Mouse (Mus musculus) liver, postnatal 0 days (tissue): ENCODE results near the gene Slc16a1. TPM values are rescaled to one million over a fixed set of nuclear protein-coding genes. Genes with fewer than 3 reads are reported as not detected.
A peak's percentile ranks its signal among the peaks of the same experiment; 100 is the strongest.
"Not testable (repeated sequence)": the region's sequence is repeated elsewhere in the genome, so short reads cannot be mapped to it uniquely, and the experiment has no call there.

ENCODE experiments used
- ATAC-seq: fragments of 200-750 bp; cut with Nextera tagmentation; 2 replicates; pipeline ENCODE4 v1.8.0; 2017; ENCODE audit warnings: mild to moderate bottlenecking, moderate library complexity
- DNase-seq: peaks from one replicate; pipeline ENCODE4 v3.0.0-alpha.2; 2016
- H3K27ac ChIP-seq: fragments of 300-500 bp; sonication (generic); 2 replicates; pipeline ENCODE4 v1.5.1; 2014; ENCODE audit warnings: antibody characterized with exemption, moderate library complexity, mild to moderate bottlenecking, low read depth
- H3K27me3 ChIP-seq: fragments of 300-500 bp; sonication (generic); 2 replicates; pipeline ENCODE4 v1.6.1; 2014; ENCODE audit warnings: low read length, control low read depth, mixed read lengths; ENCODE audit not compliant: insufficient read depth
- H3K36me3 ChIP-seq: fragments of 300-500 bp; sonication (generic); replicated peaks from 2 replicates; pipeline ENCODE4 v1.6.1; 2014; ENCODE audit warnings: mild to moderate bottlenecking, control low read depth, low read length, moderate library complexity, mixed read lengths; ENCODE audit not compliant: insufficient read depth
- H3K4me1 ChIP-seq: fragments of 300-500 bp; sonication (generic); 2 replicates; pipeline ENCODE4 v1.6.1; 2014; ENCODE audit warnings: antibody characterized with exemption, mild to moderate bottlenecking, control low read depth; ENCODE audit not compliant: insufficient read depth
- H3K4me2 ChIP-seq: fragments of 300-500 bp; sonication (generic); 2 replicates; pipeline ENCODE4 v1.6.1; 2014; ENCODE audit warnings: low read depth, mild to moderate bottlenecking, low read length, moderate library complexity, mixed read lengths
- H3K4me3 ChIP-seq: fragments of 300-500 bp; sonication (generic); 2 replicates; pipeline ENCODE4 v1.5.1; 2014; ENCODE audit warnings: low read depth, low read length
- H3K9ac ChIP-seq: fragments of 300-500 bp; sonication (generic); replicated peaks from 2 replicates; pipeline ENCODE4 v1.6.1; 2014; ENCODE audit warnings: mild to moderate bottlenecking, moderate library complexity
- H3K9me3 ChIP-seq: fragments of 300-500 bp; sonication (generic); 2 replicates; pipeline ENCODE4 v1.6.1; 2016; ENCODE audit warnings: mild to moderate bottlenecking, control low read depth, low read length, mixed read lengths
- CTCF ChIP-seq: sonication (generic); IDR thresholded peaks from 2 replicates; pipeline ENCODE4 v1.5.1; 2016; ENCODE audit warnings: antibody characterized with exemption, low read depth
- EP300 ChIP-seq: IDR thresholded peaks from 2 replicates; pipeline ENCODE4 v1.6.1; 2016; ENCODE audit warnings: antibody characterized with exemption, low read depth, mild to moderate bottlenecking
- WGBS: fragments of 180-500 bp; shearing (Covaris S2); extraction: QIAGEN DNeasy Blood & Tissue Kit; methylation state at CpG from one replicate; pipeline ENCODE4 v1.1.7; 2014; ENCODE audit not compliant: insufficient replicate concordance; 5-methylcytosine and 5-hydroxymethylcytosine counted together
- polyA plus RNA-seq: library from polyadenylated mRNA; unstranded; fragments of >200 nt; fragmentation: Nextera tagmentation; extraction: Ambion mirVana; gene quantifications from 2 replicates; pipeline ENCODE4 v1.2.1, GENCODE M21; 2015

Slc16a1 gene
- polyA plus RNA-seq, 1 experiment from 2014 or later: 69.6 TPM

DNA sequence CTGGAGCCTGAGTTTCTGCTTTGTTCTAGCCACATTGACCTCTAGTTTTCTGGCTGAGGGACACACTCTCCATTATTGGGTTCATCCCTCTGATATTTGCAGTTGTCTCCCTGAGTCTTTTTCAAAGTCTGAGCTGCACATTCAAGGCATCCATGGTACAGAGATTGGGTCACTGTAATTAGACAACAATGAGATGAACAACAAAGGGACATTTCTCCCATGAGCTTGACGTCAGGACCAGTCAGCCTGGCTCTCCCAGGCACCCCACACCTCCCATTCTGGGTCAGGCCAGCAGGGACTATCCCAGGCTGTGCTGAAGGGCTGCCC is 31.4 kb downstream of the Slc16a1 start:
- no peaks in the 10 kb centered on the region for H3K27me3 ChIP-seq
- H3K4me3 ChIP-seq: no peak overlapping the region
- DNase-seq (no peak), ATAC-seq (no peak)
- H3K27ac ChIP-seq: peak overlapping the region; percentile 80
- no peaks in the 10 kb centered on the region for H3K36me3 ChIP-seq
- 63% methylated on average over 1 of the region's 1 CpGs for WGBS
- H3K4me1 ChIP-seq: peaks cover 57% of the 10 kb centered on the region
- H3K4me2 ChIP-seq: peak overlapping the region; percentile 47
- 0 out of 2 replicates have a peak overlapping the region, but pooled peaks have one; percentile 11 for H3K9ac ChIP-seq
- H3K9me3 ChIP-seq: no peaks in the 10 kb centered on the region
- TF ChIP-seq EP300 (no peak), CTCF (no peak)

DNA sequence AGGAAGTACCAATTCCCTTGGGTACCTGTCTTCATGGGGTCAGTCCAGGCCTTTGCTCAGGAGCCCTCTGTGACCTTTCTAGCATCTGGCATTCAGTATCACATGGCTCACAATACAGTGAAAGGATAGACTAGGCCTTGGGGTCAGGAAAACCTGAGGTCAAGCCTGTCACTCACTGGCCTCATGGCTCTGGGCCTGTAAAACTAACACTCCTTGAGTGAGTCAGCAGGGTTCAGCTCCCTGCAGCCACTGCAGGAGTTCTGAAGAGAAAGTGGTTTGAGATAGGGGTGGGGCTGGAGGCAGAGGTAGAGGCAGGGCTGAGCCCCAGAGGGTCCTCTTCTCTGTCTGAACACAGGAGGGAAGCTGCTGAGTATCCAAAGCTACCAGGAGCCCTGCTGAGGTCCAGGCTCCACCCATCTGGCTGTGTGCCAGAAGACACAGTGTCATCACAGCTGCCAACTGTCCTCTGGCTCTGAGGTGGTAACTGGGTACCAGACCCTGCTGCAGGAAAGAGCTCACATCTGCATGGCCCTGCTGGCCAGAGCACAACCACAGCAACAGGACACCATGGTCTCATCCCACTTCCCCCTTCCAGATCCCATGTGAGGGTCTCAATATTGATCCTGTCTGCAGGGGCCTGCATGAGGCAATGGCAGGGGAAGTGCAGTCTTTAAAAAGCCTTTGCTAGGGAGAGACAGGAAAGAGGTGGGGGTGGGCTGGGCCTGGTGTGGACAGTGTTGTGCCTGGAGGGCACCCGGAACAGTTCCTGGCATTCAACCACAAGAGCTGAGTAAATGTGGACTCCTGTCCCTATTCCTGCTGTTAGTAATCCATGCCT is 31.9 kb downstream of the Slc16a1 start:
- H3K9ac ChIP-seq: peak overlapping the region; percentile 11; the same call in 1 of the 2 replicates
- ATAC-seq (peak; percentile 57), DNase-seq (peak; percentile 36)
- 0% methylated on average over 1 of the region's 1 CpGs for WGBS
- H3K27me3 ChIP-seq, H3K36me3 ChIP-seq, H3K9me3 ChIP-seq, H3K4me3 ChIP-seq: not testable (repeated sequence)
- H3K4me1 ChIP-seq: peaks cover 62% of the 10 kb centered on the region
- peak overlapping the region; percentile 98 for H3K27ac ChIP-seq
- H3K4me2 ChIP-seq: peak overlapping the region; percentile 47

DNA sequence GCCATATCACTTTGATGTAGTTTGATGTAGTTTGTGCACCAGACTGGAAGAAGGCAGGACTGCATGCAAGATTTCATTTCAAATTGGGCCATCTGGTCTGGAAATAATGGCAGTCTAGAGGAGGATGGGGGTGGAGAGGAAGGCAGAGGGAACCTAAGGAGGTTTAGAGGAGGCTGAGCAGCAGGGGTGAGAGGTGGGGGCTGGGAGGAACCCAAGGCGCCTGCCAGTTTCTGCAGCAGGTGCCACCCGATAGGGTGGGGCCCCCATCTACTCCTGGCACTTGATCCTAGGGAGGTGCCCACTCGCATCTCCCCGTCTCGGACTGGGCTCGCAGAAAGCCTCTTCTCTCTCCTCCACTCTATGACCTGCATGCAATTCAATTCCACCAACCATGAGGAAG is 33.1 kb downstream of the Slc16a1 start:
- H3K4me1 ChIP-seq: peaks cover 67% of the 10 kb centered on the region
- H3K4me3 ChIP-seq: no peak overlapping the region
- TF ChIP-seq CTCF (no peak), EP300 (peak; percentile 88)
- peak overlapping the region; percentile 45 for H3K4me2 ChIP-seq
- H3K9ac ChIP-seq: peak overlapping the region; percentile 36; the same call in 1 of the 2 replicates
- H3K27ac ChIP-seq: peak overlapping the region; percentile 98
- H3K36me3 ChIP-seq: no peaks in the 10 kb centered on the region
- DNase-seq: peak; percentile 79
- H3K27me3 ChIP-seq: no peaks in the 10 kb centered on the region
- no peaks in the 10 kb centered on the region for H3K9me3 ChIP-seq
- WGBS: 46% methylated on average over 6 of the region's 6 CpGs
- ATAC-seq: peak; percentile 76

DNA sequence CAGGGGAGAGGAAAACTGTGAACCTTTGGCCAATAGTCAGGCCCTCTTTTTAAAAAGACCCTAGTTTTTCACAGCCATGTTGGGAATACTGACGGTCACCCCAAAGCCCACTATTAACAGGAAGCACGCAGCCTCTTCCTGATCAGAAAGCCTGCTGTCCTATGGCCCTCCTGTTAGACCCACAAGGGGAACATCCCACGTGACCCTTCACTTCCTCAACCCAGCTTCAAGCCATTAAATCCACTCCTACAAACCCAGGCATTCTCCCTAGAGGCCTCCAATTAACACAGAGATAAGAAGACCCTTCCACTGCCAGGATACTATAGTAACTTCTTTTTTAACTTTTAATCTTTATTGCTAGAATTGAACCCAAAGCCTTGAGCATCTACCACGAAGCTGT is 33.6 kb downstream of the Slc16a1 start:
- Histone ChIP-seq H3K27me3 (no peaks in the 10 kb centered on the region), H3K36me3 (no peaks in the 10 kb centered on the region), H3K4me3 (no peak overlapping the region), H3K9ac (peak overlapping the region; percentile 36; the same call in 1 of the 2 replicates), H3K4me1 (peaks cover 67% of the 10 kb centered on the region), H3K4me2 (peak overlapping the region; percentile 45), H3K9me3 (no peaks in the 10 kb centered on the region), H3K27ac (peak overlapping the region; percentile 98)
- ATAC-seq (no peak), DNase-seq (no peak)
- no peak for TF ChIP-seq CTCF
- WGBS: 33% methylated on average over 4 of the region's 4 CpGs

DNA sequence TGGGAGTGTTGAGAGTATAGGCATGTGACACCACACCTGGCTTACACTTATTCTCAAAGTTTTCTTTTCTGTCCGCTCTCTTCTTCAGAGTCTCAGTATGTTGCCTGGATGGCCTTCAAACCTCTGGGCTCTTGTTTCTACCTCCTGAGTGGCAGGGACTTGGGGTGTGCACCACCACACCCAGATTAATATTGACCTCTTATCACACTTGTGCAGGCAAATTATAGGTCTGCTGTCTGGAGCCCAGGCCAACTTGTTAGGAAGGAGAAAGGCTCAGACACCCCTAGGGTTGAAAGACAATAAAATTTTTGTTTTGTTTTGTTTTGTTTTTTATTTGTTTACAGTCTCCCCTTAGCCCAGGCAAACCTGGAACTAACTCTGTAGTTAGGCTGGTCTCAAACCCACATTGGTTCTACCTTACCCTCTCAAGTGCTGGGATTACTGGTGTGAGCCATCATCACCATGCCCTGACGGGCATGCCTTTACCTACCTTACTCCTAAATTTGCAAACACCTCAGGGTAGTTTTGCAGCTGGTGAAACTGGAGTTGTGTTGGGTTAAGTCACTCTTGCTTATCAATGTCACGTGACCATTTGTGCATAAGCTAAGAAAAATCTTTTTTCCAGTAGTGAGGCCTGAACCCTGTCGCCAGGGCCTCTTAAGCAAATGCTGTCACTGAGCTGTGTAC is 35.3 kb downstream of the Slc16a1 start:
- Histone ChIP-seq H3K4me2 (peak overlapping the region; percentile 81), H3K27ac (peak overlapping the region; percentile 98), H3K9me3 (no peaks in the 10 kb centered on the region), H3K36me3 (no peaks in the 10 kb centered on the region), H3K27me3 (no peaks in the 10 kb centered on the region), H3K4me1 (peaks cover 66% of the 10 kb centered on the region), H3K9ac (peak overlapping the region; percentile 48), H3K4me3 (no peak overlapping the region)
- 47% methylated on average over 4 of the region's 4 CpGs for WGBS
- TF ChIP-seq EP300 (peak; percentile 93), CTCF (0 out of 2 replicates have a peak, but pooled peaks have one; percentile 14)
- peak; percentile 63 for ATAC-seq
- DNase-seq: peak; percentile 44

DNA sequence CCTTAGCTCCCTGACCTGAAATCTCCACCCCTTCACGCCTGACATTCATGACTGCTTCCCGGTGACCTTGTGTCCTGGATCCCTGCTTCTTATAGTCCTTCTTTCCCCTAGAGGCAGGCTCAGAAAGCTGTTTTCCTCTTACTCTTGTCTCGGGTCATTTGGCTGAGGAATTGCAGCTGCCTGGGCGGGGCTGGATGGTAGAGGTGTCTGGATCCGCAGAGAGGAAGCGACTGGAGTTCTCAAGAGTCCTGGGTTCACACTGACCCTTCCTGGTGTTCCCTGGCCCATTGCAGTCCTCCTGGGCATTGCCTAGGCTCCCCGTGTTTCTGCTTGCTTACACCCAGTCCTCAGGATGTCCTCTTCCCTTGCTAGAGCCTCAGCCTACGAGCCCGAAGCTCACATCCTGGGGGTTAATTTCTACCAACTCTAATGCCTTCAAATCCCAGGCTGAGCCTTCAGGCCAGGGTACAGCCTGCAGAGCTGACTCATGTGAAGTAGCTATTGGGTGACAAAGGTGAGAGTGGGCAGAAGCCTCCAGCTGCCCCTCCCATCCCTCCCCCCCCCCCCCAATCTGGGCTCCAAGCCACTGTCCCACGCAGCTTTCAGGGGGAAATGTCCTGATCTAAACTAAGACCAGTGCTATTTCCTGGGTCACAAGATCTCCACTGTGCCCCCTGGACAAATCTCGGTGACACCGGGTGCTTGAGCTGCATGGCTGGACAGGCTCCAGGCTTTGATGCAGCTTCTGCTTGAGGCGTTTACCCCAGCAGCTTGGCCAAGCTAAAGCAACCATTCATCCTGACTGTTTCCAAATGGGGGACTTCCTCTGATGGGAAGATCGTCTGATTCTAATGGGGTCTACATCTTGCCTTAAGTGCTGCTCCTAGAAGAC is 36.1 kb downstream of the Slc16a1 start:
- Histone ChIP-seq H3K36me3 (no peaks in the 10 kb centered on the region), H3K4me1 (peaks cover 60% of the 10 kb centered on the region), H3K9ac (peak overlapping the region; percentile 63), H3K4me3 (peak overlapping the region; percentile 41), H3K9me3 (no peaks in the 10 kb centered on the region), H3K4me2 (peak overlapping the region; percentile 81), H3K27me3 (no peaks in the 10 kb centered on the region), H3K27ac (peak overlapping the region; percentile 98)
- TF ChIP-seq EP300 (no peak), CTCF (peak; percentile 19; the same call in 1 of the 2 replicates)
- DNase-seq: peak; percentile 42
- no peak for ATAC-seq
- 37% methylated on average over 14 of the region's 14 CpGs for WGBS
